Mouse (Mus musculus) spleen, adult 2 months (tissue): ENCODE data around the gene Hnrnpl. TPM values are rescaled to one million over a fixed set of nuclear protein-coding genes. Genes with fewer than 3 reads are reported as not detected.

Experiments
- DNase-seq, 2 experiments: peaks; one replicate each; pipeline versions ENCODE4 v3.0.0 to v3.0.0-alpha.2; 2012 to 2021; ENCODE audit warnings: low spot score in 2 of 2, low read depth in 1 of 2
- H3K27ac ChIP-seq: fragments of 200-500 bp; 2 replicates; pipeline ENCODE4 v1.5.1; 2012; ENCODE audit warnings: low read length, inconsistent platforms; ENCODE audit not compliant: insufficient read depth
- H3K27me3 ChIP-seq: fragments of 200-500 bp; 2 replicates; pipeline ENCODE4 v1.6.1; 2012; ENCODE audit warnings: mild to moderate bottlenecking, moderate library complexity, low read length, inconsistent platforms; ENCODE audit not compliant: control insufficient read depth, insufficient read depth
- H3K36me3 ChIP-seq: fragments of 200-500 bp; 2 replicates; pipeline ENCODE4 v1.6.1; 2012; ENCODE audit warnings: mild to moderate bottlenecking, low read length, inconsistent platforms; ENCODE audit not compliant: control insufficient read depth, insufficient read depth
- H3K4me1 ChIP-seq: fragments of 200-500 bp; 2 replicates; pipeline ENCODE4 v1.6.1; 2011; ENCODE audit warnings: inconsistent platforms; ENCODE audit not compliant: control insufficient read depth, insufficient read depth, insufficient read length
- H3K4me3 ChIP-seq: fragments of 200-500 bp; 2 replicates; pipeline ENCODE4 v1.5.1; 2011; ENCODE audit warnings: mild to moderate bottlenecking, inconsistent platforms; ENCODE audit not compliant: insufficient read depth, insufficient read length; ENCODE audit errors: extremely low read depth
- CTCF ChIP-seq: fragments of 200-500 bp; IDR thresholded peaks from 2 replicates; pipeline ENCODE4 v1.5.1; 2011; ENCODE audit warnings: mild to moderate bottlenecking, inconsistent platforms; ENCODE audit not compliant: insufficient read depth, insufficient read length, insufficient replicate concordance; ENCODE audit errors: extremely low read depth
- POLR2A ChIP-seq: fragments of 200-500 bp; IDR thresholded peaks from 2 replicates; pipeline ENCODE4 v1.6.1; 2011; ENCODE audit warnings: low read depth, low read length, inconsistent platforms
- WGBS: fragments of 180-500 bp; shearing (Covaris S2); methylation state at CpG from one replicate; pipeline ENCODE4 v1.1.7; 2018; 5-methylcytosine and 5-hydroxymethylcytosine counted together
- polyA plus RNA-seq: library from polyadenylated mRNA; depleted of rRNA; stranded (reverse); fragments of >200 nt; gene quantifications from 2 replicates; pipeline ENCODE4 v1.2.3, GENCODE M21; 2012

Hnrnpl gene
- polyA plus RNA-seq, 1 experiment, result 209 TPM

- Histone ChIP-seq H3K27ac (no peak overlapping the region), H3K4me3 (no peak overlapping the region), H3K36me3 (no peaks in the 10 kb centered on the region), H3K4me1 (no peaks in the 10 kb centered on the region), H3K27me3 (no peaks in the 10 kb centered on the region)
- no peak for DNase-seq
- 52% methylated on average over 1 of the region's 1 CpGs for WGBS
- TF ChIP-seq CTCF (no peak), POLR2A (no peak)
Observed at GRCm38 (mm10) chr7:28849700-28850236, 41.4 kb downstream of the Hnrnpl start.

GRCm38 (mm10) chr7:28850642-28851041 is 42.3 kb downstream of the Hnrnpl start:
- WGBS, result 78% methylated on average over 4 of the region's 4 CpGs
- no peak for TF ChIP-seq CTCF
- TF ChIP-seq POLR2A, result no peak
- no peaks in the 10 kb centered on the region for H3K36me3 ChIP-seq
- no peaks in the 10 kb centered on the region for H3K27me3 ChIP-seq
- H3K4me1 ChIP-seq, result no peaks in the 10 kb centered on the region
- no peak overlapping the region for H3K27ac ChIP-seq
- H3K4me3 ChIP-seq, result no peak overlapping the region
- no peak for DNase-seq

GRCm38 (mm10) chr7:28859953-28860352 is 51.6 kb downstream of the Hnrnpl start:
- no peak for DNase-seq
- WGBS, result 96% methylated on average over 2 of the region's 2 CpGs
- H3K4me1 ChIP-seq, result no peaks in the 10 kb centered on the region
- no peaks in the 10 kb centered on the region for H3K27me3 ChIP-seq
- TF ChIP-seq POLR2A, result no peak
- TF ChIP-seq CTCF, result no peak
- H3K4me3 ChIP-seq, result no peak overlapping the region
- H3K27ac ChIP-seq, result no peak overlapping the region
- H3K36me3 ChIP-seq, result no peaks in the 10 kb centered on the region

- Histone ChIP-seq H3K27me3 (no peaks in the 10 kb centered on the region), H3K4me3 (no peak overlapping the region), H3K36me3 (no peaks in the 10 kb centered on the region), H3K27ac (no peak overlapping the region), H3K4me1 (peaks cover 2% of the 10 kb centered on the region; the same call in 1 of the 2 replicates)
- no peak for DNase-seq
- TF ChIP-seq CTCF (no peak), POLR2A (no peak)
- WGBS, result 93% methylated on average over 6 of the region's 6 CpGs
Observed at GRCm38 (mm10) chr7:28860898-28861297, 52.6 kb downstream of the Hnrnpl start.

- TF ChIP-seq CTCF (no peak), POLR2A (no peak)
- Histone ChIP-seq H3K4me3 (no peak overlapping the region), H3K27me3 (no peaks in the 10 kb centered on the region), H3K27ac (no peak overlapping the region), H3K4me1 (peaks cover 15% of the 10 kb centered on the region; the same call in 1 of the 2 replicates), H3K36me3 (no peaks in the 10 kb centered on the region)
- DNase-seq, result no peak
- 87% methylated on average over 15 of the region's 15 CpGs for WGBS
Observed at GRCm38 (mm10) chr7:28862817-28863499, 54.6 kb downstream of the Hnrnpl start.

- no peak within 1 kb of the TSS for H3K27ac ChIP-seq
- DNase-seq, result no peak
- WGBS, result 79% methylated on average over 6 of the region's 6 CpGs
- peaks cover 15% of the 10 kb centered on the region; the same call in 1 of the 2 replicates for H3K4me1 ChIP-seq
- no peak within 1 kb of the TSS for H3K4me3 ChIP-seq
- H3K27me3 ChIP-seq, result no peaks in the 10 kb centered on the region
- TF ChIP-seq CTCF (no peak), POLR2A (no peak)
- H3K36me3 ChIP-seq, result no peaks in the 10 kb centered on the region
Observed at GRCm38 (mm10) chr7:28863540-28863939, 55.2 kb downstream of the Hnrnpl start, which contains the start of gene Lgals7. Gene Lgals7, plus strand, starts transcription at chr7:28863853.

- Histone ChIP-seq H3K4me1 (peaks cover 15% of the 10 kb centered on the region; the same call in 1 of the 2 replicates), H3K27ac (no peak overlapping the region), H3K36me3 (no peaks in the 10 kb centered on the region), H3K27me3 (no peaks in the 10 kb centered on the region), H3K4me3 (no peak overlapping the region)
- no peak for TF ChIP-seq CTCF
- TF ChIP-seq POLR2A, result no peak
- no peak for DNase-seq
- 75% methylated on average over 9 of the region's 9 CpGs for WGBS
Observed at GRCm38 (mm10) chr7:28864288-28864750, 56.0 kb downstream of the Hnrnpl start.
